Mouse (Mus musculus) liver, postnatal 0 days (tissue): ENCODE results near the gene Ghitm. TPM values are rescaled to one million over a fixed set of nuclear protein-coding genes. Genes with fewer than 3 reads are reported as not detected.

Source experiments
- ATAC-seq: fragments of 200-750 bp; cut with Nextera tagmentation; 2 replicates; pipeline ENCODE4 v1.8.0; 2017; ENCODE audit warnings: mild to moderate bottlenecking, moderate library complexity
- DNase-seq: peaks from one replicate; pipeline ENCODE4 v3.0.0-alpha.2; 2016
- H3K27ac ChIP-seq: fragments of 300-500 bp; sonication (generic); 2 replicates; pipeline ENCODE4 v1.5.1; 2014; ENCODE audit warnings: antibody characterized with exemption, moderate library complexity, mild to moderate bottlenecking, low read depth
- H3K27me3 ChIP-seq: fragments of 300-500 bp; sonication (generic); 2 replicates; pipeline ENCODE4 v1.6.1; 2014; ENCODE audit warnings: low read length, control low read depth, mixed read lengths; ENCODE audit not compliant: insufficient read depth
- H3K36me3 ChIP-seq: fragments of 300-500 bp; sonication (generic); replicated peaks from 2 replicates; pipeline ENCODE4 v1.6.1; 2014; ENCODE audit warnings: mild to moderate bottlenecking, control low read depth, low read length, moderate library complexity, mixed read lengths; ENCODE audit not compliant: insufficient read depth
- H3K4me1 ChIP-seq: fragments of 300-500 bp; sonication (generic); 2 replicates; pipeline ENCODE4 v1.6.1; 2014; ENCODE audit warnings: antibody characterized with exemption, mild to moderate bottlenecking, control low read depth; ENCODE audit not compliant: insufficient read depth
- H3K4me2 ChIP-seq: fragments of 300-500 bp; sonication (generic); 2 replicates; pipeline ENCODE4 v1.6.1; 2014; ENCODE audit warnings: low read depth, mild to moderate bottlenecking, low read length, moderate library complexity, mixed read lengths
- H3K4me3 ChIP-seq: fragments of 300-500 bp; sonication (generic); 2 replicates; pipeline ENCODE4 v1.5.1; 2014; ENCODE audit warnings: low read depth, low read length
- H3K9ac ChIP-seq: fragments of 300-500 bp; sonication (generic); replicated peaks from 2 replicates; pipeline ENCODE4 v1.6.1; 2014; ENCODE audit warnings: mild to moderate bottlenecking, moderate library complexity
- H3K9me3 ChIP-seq: fragments of 300-500 bp; sonication (generic); 2 replicates; pipeline ENCODE4 v1.6.1; 2016; ENCODE audit warnings: mild to moderate bottlenecking, control low read depth, low read length, mixed read lengths
- CTCF ChIP-seq: sonication (generic); IDR thresholded peaks from 2 replicates; pipeline ENCODE4 v1.5.1; 2016; ENCODE audit warnings: antibody characterized with exemption, low read depth
- EP300 ChIP-seq: IDR thresholded peaks from 2 replicates; pipeline ENCODE4 v1.6.1; 2016; ENCODE audit warnings: antibody characterized with exemption, low read depth, mild to moderate bottlenecking
- WGBS: fragments of 180-500 bp; shearing (Covaris S2); extraction: QIAGEN DNeasy Blood & Tissue Kit; methylation state at CpG from one replicate; pipeline ENCODE4 v1.1.7; 2014; ENCODE audit not compliant: insufficient replicate concordance; 5-methylcytosine and 5-hydroxymethylcytosine counted together
- polyA plus RNA-seq: library from polyadenylated mRNA; unstranded; fragments of >200 nt; fragmentation: Nextera tagmentation; extraction: Ambion mirVana; gene quantifications from 2 replicates; pipeline ENCODE4 v1.2.1, GENCODE M21; 2015

The Ghitm gene
- polyA plus RNA-seq, 1 experiment from 2014 or later, result 210 TPM

DNA sequence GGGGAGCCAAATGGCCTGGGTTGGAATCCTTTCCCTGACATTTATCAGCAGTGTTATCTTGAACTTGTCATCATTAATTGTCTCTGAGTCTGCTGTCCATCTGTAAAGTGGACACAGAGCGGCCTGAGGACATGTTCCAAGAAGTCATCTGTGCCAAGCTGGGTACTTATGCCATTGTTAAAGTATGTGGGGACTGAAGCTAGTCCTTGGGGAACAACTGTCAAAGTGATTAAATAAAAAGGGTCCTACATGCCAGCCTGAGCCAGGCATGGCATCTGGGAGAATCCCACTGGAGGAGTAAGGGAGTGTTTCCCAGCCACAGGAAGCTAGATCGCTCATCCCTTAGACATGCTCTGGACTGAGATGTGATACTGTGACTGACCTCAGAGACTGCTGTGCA is 24.6 kb downstream of the Ghitm start:
- no peaks in the 10 kb centered on the region for H3K4me1 ChIP-seq
- H3K27me3 ChIP-seq, result no peaks in the 10 kb centered on the region
- H3K9ac ChIP-seq, result no peak overlapping the region
- no peaks in the 10 kb centered on the region for H3K36me3 ChIP-seq
- H3K9me3 ChIP-seq, result no peaks in the 10 kb centered on the region
- TF ChIP-seq CTCF, result no peak
- TF ChIP-seq EP300, result no peak
- H3K4me2 ChIP-seq, result no peak overlapping the region
- 74% methylated on average over 2 of the region's 2 CpGs for WGBS
- no peak overlapping the region for H3K27ac ChIP-seq
- no peak overlapping the region for H3K4me3 ChIP-seq
- ATAC-seq (no peak), DNase-seq (no peak)

DNA sequence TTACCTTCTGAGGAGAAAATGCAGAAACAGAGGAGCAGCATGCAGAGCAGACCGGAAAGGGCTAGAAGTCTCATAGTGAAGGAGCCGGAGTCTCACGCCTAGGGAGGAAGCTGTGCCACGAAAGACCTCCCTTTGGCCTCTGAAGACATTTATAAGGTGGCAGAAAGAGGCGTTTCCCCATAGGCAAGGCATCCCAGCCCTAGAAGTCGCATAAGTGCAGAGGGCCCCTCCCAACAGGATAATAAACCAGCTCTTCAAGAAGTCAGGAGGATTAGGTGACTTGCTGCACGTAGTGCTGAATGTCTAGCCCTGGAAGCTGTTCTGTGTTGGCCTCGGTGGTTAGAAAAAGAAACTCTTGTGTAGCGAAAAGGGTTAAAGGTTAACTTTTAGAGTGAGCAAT is 25.1 kb downstream of the Ghitm start:
- no peak for ATAC-seq
- no peak overlapping the region for H3K4me2 ChIP-seq
- no peaks in the 10 kb centered on the region for H3K4me1 ChIP-seq
- no peaks in the 10 kb centered on the region for H3K27me3 ChIP-seq
- no peak overlapping the region for H3K9ac ChIP-seq
- DNase-seq, result no peak
- no peaks in the 10 kb centered on the region for H3K36me3 ChIP-seq
- H3K27ac ChIP-seq, result no peak overlapping the region
- 40% methylated on average over 9 of the region's 9 CpGs for WGBS
- H3K9me3 ChIP-seq, result no peaks in the 10 kb centered on the region
- TF ChIP-seq CTCF (no peak), EP300 (no peak)
- no peak overlapping the region for H3K4me3 ChIP-seq

DNA sequence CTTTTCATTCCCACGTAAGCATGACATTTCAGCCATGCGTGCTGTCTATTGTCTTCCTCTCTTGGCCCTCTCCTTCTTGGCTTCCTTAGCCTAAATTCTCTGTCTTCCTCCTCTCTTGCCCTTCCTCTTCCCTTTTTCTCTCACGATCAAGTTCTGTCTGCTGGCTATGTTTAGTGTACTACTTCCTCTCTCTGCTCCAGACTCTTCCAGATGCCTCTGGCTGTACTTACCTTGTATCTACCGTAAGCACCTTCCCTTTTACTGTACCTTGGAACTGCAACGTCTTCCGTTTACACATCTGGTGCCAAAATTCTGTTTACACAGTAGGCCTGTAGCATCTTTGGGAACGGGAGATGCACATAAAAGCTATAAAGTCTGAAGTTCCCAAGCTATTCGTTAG is 25.6 kb downstream of the Ghitm start:
- TF ChIP-seq EP300, result no peak
- TF ChIP-seq CTCF, result no peak
- no peak overlapping the region for H3K27ac ChIP-seq
- no peak overlapping the region for H3K4me2 ChIP-seq
- H3K4me3 ChIP-seq, result no peak overlapping the region
- H3K36me3 ChIP-seq, result no peaks in the 10 kb centered on the region
- DNase-seq (no peak), ATAC-seq (no peak)
- H3K4me1 ChIP-seq, result no peaks in the 10 kb centered on the region
- H3K9ac ChIP-seq, result no peak overlapping the region
- no peaks in the 10 kb centered on the region for H3K9me3 ChIP-seq
- 49% methylated on average over 8 of the region's 8 CpGs for WGBS
- no peaks in the 10 kb centered on the region for H3K27me3 ChIP-seq

DNA sequence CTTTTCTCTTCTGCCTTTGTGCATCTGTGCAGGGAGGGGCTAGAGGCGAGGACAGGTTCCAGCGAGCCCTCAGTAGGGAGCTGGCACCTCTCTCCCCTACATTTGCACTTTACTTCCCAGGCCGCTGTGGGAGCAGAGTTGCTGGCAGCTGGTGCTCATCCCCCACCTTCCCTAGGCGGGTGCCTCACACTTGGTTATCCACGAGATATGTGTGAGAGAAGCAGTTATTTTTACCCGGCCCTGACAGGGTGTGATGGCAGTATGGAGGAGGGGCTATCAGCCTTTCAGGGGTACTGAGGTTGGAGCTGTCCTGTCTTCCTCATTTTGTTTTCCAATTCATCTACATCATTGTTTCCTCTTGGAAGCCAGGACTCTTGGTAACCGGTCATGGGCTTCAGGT is 29.2 kb downstream of the Ghitm start:
- Histone ChIP-seq H3K27me3 (no peaks in the 10 kb centered on the region), H3K9me3 (no peaks in the 10 kb centered on the region), H3K27ac (no peak overlapping the region), H3K4me1 (no peaks in the 10 kb centered on the region), H3K9ac (no peak overlapping the region), H3K36me3 (no peaks in the 10 kb centered on the region), H3K4me2 (no peak overlapping the region), H3K4me3 (no peak overlapping the region)
- TF ChIP-seq CTCF, result no peak
- TF ChIP-seq EP300, result no peak
- WGBS, result 31% methylated on average over 7 of the region's 7 CpGs
- DNase-seq (no peak), ATAC-seq (no peak)

DNA sequence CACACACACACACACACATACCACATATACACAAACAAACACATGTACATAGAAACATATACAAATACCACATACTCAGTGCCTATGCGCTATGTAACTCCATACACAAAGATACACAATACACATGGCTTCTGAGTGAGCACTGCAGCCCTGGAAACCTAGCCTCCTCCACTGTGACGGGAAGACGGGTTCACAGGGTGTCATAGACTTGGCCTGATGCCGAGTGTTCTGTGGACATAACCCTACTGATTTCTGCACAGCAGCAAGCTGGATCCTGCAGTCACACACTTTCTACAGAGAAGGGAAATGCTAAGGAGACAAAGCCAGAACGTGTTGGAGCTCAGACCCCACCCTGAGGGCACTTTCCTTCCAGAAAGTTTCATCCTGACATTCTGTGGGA is 30.3 kb downstream of the Ghitm start:
- peak; percentile 65 for DNase-seq
- Histone ChIP-seq H3K9me3 (no peaks in the 10 kb centered on the region), H3K4me2 (no peak overlapping the region), H3K4me3 (no peak overlapping the region), H3K4me1 (no peaks in the 10 kb centered on the region), H3K9ac (no peak overlapping the region), H3K27me3 (no peaks in the 10 kb centered on the region), H3K27ac (no peak overlapping the region), H3K36me3 (no peaks in the 10 kb centered on the region)
- 44% methylated on average over 5 of the region's 5 CpGs for WGBS
- peak; percentile 41; the same call in 1 of the 2 replicates for ATAC-seq
- TF ChIP-seq CTCF (no peak), EP300 (no peak)

DNA sequence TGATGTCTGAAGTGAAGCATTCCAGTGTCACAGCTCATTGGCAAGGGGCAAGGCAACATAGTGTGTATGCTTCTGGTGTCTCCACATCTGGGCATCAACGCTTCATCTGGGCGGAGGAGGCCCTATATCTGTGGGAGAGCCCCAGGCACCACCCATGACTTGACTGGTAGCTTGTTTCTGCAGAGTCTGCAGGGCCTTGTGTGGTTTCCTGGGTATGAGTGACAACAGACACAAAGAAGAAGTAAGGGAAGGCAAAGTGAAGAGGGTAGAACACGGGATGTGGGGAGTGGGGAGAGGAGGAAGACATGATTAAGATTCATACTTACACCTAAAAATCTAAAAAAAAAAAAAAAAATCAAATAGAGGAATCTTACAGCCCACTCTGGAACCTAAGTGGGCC is 32.6 kb downstream of the Ghitm start:
- TF ChIP-seq EP300 (no peak), CTCF (no peak)
- H3K4me3 ChIP-seq, result no peak overlapping the region
- 36% methylated on average over 3 of the region's 3 CpGs for WGBS

DNA sequence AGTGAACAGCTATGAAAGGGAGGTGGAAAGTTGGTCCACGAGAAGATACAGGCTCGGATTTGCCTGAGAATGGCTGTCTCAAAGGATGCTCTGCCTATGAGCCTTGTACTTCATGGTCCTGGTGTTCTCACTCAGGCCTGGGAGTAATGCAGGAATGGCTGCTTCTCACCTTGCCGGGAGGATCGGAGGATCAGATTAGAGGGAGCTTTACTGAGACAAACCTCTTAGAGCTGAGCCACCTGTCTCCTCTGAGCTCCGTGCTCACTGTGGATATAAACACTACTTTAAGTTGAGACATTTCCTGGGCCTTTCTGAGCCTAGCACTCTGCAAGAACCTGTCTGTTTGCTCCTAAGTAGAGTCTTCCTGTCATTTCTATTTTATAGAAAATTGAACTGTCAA is 33.5 kb downstream of the Ghitm start:
- Histone ChIP-seq H3K27ac (no peak overlapping the region), H3K4me1 (no peaks in the 10 kb centered on the region), H3K27me3 (peaks cover 17% of the 10 kb centered on the region), H3K4me2 (no peak overlapping the region), H3K4me3 (no peak overlapping the region), H3K36me3 (no peaks in the 10 kb centered on the region), H3K9ac (no peak overlapping the region), H3K9me3 (no peaks in the 10 kb centered on the region)
- ATAC-seq, result no peak
- DNase-seq, result no peak
- TF ChIP-seq CTCF (no peak), EP300 (no peak)
- WGBS, result 55% methylated on average over 5 of the region's 5 CpGs

More for the DNA sequence above, 32.6 kb downstream of the Ghitm start:
- Histone ChIP-seq H3K27me3 (peaks cover 12% of the 10 kb centered on the region), H3K4me1 (no peaks in the 10 kb centered on the region), H3K27ac (no peak overlapping the region), H3K36me3 (no peaks in the 10 kb centered on the region), H3K4me2 (no peak overlapping the region), H3K9me3 (no peaks in the 10 kb centered on the region), H3K9ac (no peak overlapping the region)
- no peak for DNase-seq
- no peak for ATAC-seq
